Mouse (Mus musculus) thymus, postnatal 36 days (tissue): ENCODE results near the gene Usp51.
"Not testable (repeated sequence)": the region's sequence is repeated elsewhere in the genome, so short reads cannot be mapped to it uniquely, and the experiment has no call there.

Experiments used
- DNase-seq, 2 experiments: peaks; one replicate each; pipeline ENCODE4 v3.0.0; 2022; ENCODE audit warnings: mixed read lengths in 2 of 2

The Usp51 gene

GRCm38 (mm10) chrX:153006387-153006841 lies at the start of gene Usp51:
TSS of gene Usp51 (plus strand) at chrX:153006469.
- DNase-seq = peak; percentile 9 to 10

GRCm38 (mm10) chrX:152969606-152970005 lies 36.7 kb upstream of the Usp51 start:
- no peak for DNase-seq

- DNase-seq = not testable (repeated sequence)
These were observed 32.6 kb upstream of the Usp51 start for GRCm38 (mm10) chrX:152973476-152974203.

- no peak for DNase-seq
These were observed 32.0 kb upstream of the Usp51 start for GRCm38 (mm10) chrX:152974204-152974661.

DNA sequence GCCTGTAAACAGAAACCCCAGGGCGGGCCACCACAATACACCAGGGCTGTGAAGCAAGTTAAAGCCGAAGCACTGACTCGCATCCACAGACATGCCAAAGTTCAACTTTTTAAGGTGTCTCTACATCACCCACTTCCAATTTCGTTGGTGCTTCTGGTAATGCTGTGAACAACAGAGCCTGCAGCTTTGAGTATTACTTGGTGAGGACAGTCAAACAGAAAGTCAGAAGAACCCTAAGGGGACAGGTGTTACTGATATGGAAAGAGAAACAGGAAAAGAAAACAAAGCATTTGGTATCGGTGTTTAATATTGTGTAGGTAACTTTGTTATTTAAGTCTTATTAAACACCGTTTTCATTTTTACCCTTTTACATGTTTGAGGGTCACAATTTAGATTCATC lies 29.7 kb upstream of the Usp51 start:
- DNase-seq = no peak

DNA sequence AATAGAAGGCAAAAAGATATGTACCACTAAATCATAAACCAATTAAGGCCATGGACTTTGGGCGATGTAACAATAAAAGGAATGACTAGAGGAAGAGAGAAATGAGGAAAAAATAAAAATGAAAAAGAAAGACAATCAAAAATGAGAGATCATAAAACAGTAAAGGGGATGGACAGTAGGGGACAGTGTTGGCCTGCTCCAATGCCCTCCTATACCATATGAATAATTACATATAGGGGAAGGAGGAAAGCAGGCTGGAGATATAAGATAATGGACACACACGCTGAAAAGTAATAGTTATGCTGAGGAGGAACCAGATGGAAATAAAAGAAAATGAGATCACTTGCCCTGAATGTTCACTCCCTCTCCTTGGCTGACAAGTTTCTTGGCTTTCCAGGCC lies 21.3 kb upstream of the Usp51 start:
- DNase-seq = no peak

GRCm38 (mm10) chrX:152989852-152990251 lies 16.4 kb upstream of the Usp51 start:
- not testable (repeated sequence) for DNase-seq

- not testable (repeated sequence) for DNase-seq
These were observed 10.2 kb upstream of the Usp51 start for GRCm38 (mm10) chrX:152996105-152996504.

DNA sequence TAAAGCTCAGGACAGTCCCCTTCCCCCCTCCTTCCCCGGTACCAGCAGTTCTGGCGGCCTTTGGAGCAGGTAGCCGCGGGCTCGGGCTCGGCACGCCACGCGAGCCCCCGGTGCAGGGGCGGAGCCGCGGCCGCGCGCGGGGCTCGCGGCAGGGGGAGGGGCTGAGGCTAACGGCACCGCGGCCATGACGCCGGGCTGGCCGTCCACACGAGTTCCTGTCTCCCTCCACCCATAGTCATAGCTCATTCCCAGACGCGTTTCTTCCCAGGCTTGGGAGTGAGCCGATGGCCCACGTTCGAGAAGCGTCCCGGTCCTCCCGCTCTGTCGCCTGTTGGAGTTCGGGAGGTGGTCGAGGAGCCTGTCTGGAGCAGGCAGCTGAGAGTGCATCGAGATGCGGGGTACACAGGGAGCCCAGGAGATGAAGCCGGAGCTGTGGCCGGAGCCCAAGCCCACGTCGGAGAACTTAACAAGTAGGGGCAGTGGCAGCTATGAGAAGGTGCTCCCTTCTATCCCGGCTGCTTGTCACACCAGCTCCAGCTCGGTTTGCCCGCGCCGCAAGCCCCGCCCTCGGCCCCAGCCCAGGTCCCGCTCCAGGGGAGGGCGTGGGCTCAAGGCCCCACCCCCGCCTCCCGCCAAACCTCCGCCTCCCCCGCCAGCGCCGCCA lies 884 bp downstream of the Usp51 start:
- peak; percentile 29 to 43 for DNase-seq

DNA sequence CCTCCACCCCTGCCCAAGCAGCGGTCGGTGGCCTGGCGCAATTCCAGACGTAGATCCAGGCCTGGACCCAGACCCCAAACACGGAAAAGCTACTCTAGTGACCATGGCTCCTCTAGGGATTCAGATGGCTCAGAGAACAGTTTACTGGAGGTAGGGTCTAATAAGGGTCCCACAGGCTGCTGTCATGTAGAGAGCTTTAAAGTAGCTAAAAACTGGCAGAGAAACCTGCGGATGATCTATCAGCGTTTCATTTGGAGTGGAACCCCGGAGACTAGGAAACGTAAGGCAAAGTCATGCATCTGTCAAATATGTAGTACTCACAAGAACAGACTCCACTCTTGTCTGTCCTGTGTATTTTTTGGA lies 1.4 kb downstream of the Usp51 start:
- no peak for DNase-seq

DNA sequence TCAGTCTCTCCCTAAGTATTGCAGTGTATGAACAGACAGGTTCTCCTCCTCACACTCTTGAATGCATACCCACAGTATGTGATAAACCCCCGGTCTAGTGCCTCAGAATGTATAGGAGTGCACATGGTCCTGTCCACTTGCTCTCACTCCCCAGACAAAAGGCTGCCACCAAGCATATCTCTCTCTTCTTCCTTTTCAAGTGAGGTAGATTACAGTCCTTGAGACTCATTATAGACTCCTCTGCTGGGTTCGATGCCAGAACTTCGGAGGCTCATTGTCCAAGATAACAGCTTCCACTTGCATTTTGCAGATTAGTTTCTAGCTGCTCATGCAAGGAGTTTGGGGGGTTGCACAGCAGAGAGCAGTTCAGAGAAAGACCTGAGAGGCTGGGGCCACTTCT lies 19.0 kb downstream of the Usp51 start:
- DNase-seq = not testable (repeated sequence)

- not testable (repeated sequence) for DNase-seq
These were observed 19.4 kb downstream of the Usp51 start for GRCm38 (mm10) chrX:153025709-153026108.

GRCm38 (mm10) chrX:153031547-153031946 lies 25.3 kb downstream of the Usp51 start:
- DNase-seq = not testable (repeated sequence)

DNA sequence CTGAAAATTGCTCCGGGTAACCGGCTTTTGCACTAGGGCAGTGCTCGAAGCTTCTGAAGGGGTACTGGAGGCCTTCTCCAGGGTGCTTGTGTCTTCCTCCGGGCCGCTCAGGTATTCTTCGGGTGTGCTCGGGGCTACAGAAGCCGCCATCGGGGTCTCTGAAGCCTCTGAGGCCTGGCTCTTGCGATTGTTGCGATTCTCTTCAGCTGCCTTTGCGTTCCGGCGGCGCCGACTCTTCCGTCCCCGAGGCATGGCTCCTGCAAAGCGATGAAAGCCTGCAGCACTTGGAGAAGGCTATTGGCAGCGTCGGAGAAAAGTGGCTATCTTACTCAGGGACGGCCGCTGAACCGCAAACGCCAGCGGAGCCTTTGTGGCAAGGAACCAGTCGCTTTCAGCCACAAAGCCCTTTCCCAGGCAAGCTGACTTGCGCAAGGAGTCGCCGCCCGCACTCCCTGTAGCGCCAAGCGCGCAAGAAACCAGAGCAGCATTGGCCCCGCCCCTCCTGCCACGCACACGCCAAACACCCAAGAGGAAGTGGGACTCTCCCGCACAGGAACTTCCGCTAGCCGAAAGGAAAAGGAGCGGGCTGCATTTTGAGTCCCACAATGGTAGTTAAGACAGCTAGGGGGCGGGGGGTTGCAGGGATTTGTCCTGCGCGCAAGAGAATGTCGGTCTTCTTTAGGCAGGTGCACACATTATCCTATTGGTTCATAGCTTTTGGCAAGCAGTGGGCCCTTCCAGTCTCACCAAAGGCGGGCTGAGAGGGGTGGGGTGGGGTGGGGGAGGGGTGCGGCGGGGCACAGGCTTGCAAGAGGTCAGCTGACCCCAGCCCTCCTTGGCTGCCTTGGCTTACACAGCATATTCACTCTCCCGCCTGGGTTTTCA lies 31.1 kb downstream of the Usp51 start, which contains the start of gene Mageh1:
TSS of gene Mageh1 (minus strand) at position 489 of the 885 bp plus-strand sequence.
- peak; percentile 2 to 7 for DNase-seq

DNA sequence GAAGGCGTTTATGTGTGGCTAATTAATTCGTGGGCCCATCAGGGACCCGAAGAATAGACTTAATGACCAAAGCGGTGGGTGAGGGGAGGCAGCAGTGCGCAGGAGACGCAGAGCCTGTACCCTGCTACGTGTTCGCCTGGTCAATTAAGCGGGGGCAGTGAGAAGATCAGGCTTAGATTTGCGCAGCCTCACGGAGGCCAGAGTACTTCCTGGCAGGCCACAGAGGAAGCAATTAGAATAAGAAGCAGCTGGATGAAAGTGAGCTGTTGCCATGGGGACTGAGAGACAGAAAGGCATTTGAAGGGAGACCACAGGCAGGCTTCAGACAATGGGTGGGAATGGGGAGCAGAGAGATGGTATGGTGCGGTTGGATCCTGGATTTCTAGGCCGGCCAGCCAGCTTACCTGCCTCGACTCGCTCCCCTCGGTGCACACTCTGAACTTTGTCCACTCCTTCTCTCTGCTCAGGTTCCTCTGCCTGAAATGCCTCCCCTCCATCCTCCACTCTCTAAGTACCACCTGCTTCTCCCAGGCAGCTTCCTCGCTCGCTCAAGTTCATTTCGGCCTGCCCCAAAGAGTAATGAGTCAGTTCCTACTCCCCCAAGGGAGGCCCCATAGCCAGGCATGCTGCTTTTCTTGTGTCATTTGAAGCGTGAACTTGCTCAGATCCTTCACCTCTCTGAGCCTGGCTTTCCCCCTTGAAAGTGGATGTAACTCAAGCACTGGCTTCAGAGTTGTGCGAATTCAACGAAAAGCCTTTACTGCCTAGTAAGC lies 31.9 kb downstream of the Usp51 start:
- not testable (repeated sequence) for DNase-seq
